Mouse (Mus musculus) cerebellum, postnatal 10 days (tissue): ENCODE data around the gene Fam129c.

ENCODE experiments used
- DNase-seq, 2 experiments: peaks; one replicate each; pipeline ENCODE4 v3.0.0; 2021; ENCODE audit warnings: mixed read lengths in 2 of 2

Gene Fam129c

DNA sequence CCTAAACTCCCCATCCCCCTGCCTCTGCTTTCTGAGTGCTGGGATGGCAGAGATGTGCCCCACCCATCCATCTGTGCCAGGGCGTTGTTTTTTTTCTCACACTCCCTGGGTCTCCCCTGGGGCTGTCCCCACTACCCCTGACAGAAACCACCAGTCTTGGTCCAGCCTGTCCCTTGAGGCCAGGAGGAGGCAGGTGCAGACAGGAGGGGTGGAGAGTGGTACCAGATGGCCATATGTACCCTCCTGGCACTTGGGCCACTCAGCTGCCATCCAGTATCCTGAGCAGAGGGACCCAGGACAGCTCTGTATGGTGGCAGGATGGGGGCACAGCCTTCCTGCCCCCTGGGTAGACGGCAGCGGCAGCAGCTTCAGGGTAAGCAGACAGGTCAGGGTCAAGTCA, at the start of gene Fam129c:
Gene Fam129c, plus strand, starts transcription at position 198 of the 400 bp plus-strand sequence.
- peak in 1 of 2 experiments; percentile 55 for DNase-seq

DNA sequence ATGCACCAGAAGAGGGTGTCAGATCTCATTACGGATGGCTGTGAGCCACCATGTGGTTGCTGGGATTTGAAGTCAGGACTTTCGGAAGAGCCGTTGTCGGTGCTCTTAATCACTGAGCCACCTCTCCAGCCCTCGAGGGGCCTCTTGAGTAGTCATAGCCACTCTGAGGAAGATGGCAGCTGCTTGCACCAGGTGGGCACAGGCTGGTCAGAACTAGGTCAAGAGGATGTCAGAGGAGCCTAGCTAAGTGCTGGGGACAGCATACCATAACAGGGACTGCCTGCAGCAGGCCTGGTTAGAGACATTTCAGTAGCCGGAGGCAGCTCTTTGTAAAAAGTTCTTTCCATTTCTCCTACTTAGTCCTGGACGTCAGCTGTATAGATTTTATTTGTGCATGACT, 46.7 kb upstream of the Fam129c start:
- no peak for DNase-seq

DNA sequence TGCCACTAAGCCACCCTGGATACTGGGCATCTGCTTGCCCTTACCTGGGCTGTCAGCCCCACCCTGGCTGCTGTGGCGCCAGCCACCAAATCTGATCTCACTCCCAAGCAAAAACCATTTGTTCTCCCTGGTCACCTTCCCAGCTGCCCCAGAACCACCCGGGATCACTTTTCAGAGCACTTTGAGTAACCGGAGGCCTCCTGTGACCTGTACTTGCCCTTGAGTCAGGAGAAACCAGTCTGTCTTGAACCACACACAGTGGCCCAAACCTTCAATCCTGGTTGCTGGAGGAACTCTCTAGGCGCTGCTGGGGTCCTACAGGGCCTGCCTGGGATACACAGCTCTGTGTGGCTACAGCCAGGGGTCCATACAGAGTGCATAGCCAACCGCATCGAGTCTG, 44.7 kb upstream of the Fam129c start:
- no peak for DNase-seq

DNA sequence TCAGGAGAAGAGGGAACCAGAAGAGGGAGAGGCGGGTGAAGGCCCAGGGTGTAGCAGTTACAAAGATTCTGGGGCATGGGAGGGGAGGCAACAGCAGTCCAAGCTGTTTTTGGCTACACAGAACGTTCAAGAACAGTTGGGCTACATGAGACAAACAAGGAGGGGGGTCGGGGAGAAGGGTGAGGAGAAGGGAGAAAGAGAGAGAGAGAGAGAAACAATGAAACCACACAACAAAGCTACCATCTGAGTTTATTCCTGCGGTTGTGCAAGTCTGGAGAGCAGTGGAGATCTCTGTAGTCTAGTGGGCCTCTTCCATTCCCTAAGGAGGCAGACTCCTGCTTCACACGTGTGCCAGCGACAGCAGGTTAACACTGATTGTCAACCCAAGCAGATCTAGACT, 43.4 kb upstream of the Fam129c start:
- no peak for DNase-seq

DNA sequence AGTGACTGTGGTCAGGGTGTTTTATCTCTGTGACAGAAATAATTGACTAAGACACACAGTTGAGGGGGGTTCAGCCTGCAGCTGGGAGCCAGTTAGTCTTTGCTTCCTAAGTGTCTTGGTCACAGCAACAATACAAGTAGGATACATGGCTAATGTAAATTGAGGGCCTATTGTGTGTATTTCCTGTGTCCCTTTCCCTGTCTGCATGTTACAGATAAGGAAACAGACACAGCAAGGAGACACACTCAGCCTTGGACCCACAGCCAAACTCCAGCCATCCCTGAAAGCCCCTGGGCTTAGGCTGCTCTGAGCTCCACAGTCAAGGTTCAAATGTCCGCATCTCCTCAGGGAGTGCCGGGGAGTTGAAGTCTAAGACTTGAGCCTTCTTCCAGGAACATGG, 42.8 kb upstream of the Fam129c start:
- no peak for DNase-seq

DNA sequence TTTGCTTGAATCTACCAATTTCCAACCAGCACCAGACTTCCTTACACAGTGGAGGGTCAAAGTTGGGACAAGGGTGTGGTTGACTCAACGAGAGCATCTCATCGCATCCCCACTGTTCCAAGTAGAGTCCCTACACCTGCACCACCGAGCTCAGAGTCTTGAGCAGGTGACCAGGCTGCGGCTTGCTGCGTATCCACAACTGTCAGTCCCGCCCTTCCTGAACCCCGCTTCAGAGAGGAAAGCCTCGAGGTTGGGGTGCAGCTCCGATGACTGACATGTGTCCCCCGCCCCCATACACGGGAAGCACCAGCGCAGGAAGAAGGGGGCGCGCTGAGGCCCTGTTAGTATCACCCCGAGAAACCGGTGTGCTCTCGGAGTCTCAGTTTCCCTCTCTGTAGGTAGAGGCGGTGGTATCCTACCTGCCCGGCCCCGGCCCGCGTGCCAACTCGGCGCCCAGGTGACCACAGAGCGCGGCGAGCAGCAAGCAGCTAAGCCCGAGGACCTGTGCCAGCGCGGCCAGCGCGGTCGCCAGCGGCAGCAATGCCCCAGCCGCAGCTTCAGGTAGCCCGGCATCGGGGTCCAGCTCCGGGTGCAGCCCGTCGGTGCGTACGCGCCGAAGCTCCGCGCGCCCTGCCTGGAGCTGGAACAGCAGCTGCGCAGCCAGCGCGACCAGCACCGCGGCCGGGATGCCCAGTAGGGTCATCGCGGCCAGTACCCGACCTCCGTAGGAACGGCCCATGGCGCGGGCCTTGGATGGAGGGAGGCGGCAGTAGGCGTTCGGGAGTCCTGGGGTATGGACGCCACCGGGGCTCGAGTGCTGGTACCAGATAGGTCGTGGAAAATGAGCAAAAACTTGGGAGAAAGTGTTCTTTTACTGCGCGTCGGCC, 39.1 kb upstream of the Fam129c start, which contains the start of gene Tmem221:
Gene Tmem221, minus strand, starts transcription at position 801 of the 887 bp plus-strand sequence.
- peak; percentile 30 to 31 for DNase-seq

DNA sequence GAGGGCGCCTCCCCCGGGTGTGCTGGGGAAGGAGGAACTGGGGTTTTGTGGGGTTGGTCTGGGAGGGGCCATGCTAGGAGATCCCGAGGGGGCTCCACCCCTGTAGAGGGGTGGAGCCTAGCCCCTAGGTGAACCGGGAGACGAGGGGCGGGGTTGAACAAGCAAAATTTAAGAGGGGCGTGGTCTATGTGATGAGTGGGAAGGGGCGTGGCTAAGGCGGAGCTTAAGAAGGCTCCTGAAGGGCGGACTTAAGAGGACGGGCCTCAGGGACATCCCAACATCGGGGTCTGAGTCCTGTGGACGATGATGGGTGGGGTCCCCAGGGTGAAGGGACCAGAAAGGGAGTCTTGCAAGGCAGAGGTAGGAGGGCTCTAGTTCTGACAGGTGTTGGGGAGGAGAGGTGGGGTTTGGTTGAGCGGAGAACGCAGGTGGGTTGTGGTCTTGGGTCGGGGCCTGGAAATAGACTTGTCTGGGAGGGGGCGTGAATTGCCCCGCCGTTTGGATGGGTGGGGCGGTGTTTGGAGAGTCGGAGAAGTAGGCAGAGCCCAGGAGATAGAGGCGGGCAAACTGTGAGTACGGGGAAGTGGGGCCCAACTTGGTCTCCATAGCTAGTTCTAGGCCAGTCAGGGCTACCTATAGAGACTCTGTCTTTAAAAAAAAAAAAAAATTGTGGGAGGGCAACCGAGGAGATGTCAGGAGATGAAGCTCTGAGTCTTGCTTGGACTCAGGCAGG, 38.3 kb upstream of the Fam129c start:
- peak; percentile 49 to 53 for DNase-seq

DNA sequence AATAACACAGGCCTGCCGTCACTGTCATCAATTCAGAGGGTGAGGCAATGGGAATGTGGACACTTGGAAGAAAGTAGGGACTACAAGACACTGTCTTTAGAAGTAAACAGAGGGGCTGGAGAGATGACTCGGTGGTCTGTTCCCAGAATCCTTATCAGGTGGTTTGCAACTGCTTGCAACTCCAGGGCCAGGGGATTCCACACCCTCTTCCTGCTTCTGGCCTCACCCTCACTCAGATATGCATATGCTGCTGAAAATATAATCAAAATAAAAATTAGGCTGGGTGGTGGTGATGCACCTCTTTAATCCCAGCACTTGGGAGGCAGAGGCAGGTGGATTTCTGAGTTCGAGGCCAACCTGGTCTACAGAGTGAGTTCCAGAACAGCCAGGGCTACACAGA, 37.4 kb upstream of the Fam129c start:
- no peak for DNase-seq

DNA sequence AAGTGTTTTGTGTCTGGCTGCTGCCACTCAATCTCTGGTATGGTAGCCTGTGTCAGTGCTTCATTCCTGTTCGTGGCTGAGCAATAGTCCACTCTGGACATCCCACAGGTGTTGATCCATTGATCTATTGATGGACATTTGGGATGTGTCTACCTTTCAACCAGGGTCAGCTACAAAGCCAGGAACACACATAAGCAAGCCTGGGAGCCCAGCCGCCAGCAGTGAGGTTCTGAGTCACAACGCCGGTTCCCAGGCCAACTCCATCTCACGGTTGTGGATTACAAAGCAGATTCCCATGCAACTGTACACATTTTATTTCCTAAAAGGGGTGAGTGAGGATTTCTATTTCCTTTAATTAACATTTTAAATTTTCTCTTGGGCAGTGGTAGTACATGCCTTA, 36.7 kb upstream of the Fam129c start:
- no peak for DNase-seq

DNA sequence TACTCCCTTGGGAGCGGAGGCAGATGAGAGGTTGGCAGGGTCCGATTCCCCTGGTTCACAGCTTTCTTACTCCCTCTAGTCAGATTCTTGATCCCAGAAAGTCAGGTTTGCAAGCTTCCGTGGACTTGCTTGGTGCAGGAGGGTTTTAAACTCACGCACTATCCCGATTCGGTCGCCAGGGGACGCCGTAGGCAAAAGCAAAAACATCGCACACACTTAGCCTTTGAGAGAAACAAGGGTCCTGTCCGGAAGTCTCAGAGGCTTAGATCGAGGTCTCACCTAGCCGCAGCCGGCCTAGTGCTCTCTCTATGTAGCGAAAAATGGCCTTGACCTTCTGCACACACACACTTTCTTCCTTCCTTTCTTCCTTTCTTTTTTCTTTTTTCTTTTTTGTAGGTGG, 36.0 kb upstream of the Fam129c start:
- DNase-seq: peak; percentile 77 to 83

DNA sequence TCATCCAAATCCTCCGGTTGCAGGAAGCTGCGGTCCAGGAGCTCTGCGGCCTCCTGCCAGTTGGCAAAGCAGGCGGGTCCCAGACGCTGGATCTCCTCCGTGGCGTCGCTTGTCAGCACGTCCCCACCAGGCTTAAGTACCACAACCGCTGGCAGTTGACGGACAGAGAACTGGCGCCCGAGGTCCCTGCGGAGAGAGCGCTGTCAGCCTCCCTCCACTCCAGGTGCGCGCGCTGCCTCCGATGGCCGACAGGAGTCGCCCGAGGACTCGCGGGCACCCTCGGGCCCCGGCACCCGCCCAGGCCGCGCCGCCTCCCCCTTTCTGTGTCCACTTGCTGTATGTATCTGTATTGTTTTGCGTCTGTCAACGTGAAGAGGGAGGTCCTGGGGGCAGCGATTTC, 34.7 kb upstream of the Fam129c start:
- peak; percentile 88 to 91 for DNase-seq

DNA sequence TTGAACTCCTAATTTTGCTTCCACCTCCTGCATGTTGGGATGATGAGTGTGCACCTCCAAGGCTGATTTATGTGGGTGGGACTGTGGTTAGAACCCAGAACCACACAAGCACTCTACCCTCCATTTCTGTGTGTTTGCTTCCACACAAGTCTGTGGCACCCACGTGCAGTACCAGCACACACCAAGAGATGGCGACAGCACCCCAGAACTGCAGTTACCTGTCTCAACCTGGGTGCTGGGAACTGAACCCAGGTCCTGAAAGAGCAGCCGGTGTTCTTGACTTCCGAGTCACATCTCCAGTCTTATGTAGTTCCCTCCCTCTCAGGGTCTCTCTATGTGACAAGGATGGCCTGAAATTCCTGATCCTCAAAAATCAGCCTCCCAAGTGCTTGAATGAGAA, 33.5 kb upstream of the Fam129c start:
- no peak for DNase-seq

DNA sequence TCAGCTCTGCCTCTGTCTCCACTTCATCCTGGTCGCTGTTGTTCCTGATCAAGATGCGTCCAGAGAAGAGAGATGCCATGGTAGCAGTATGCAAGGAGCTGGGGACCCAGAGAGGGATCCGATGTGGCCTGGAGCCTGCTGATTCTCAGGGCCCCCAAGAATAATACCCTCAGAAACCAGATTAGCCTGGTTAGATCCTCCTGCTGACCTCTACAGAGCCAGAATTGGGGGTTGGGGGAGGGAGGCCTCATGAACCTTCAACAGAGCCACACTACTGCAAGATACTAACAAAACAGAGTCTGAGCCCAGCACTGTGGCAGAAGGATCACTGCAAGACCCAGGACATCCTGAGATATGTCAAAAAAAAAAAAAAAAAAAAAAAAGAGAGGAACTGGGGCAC, 30.9 kb upstream of the Fam129c start, which contains the start of gene Nxnl1:
Gene Nxnl1, minus strand, starts transcription at position 101 of the 400 bp plus-strand sequence.
- DNase-seq: no peak

DNA sequence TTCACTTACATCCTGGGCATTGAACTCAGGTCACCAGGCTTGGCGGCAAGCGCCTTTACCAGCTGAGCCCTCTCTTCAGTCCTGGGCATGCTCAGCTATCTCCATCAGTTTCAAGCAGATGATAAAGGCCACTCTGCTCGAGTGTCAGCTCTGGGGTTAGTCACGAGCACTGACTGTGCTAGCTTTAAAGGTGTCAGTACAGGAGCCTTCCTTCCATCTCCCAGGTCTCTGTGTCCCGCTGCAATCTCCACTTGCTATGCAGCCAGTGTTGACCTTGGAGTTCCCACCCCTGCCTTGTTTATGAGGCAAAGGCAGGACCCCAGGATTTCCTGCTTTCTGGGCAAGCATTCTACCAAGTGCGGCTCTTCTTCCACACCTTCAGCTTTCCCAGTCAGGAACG, 29.9 kb upstream of the Fam129c start:
- no peak for DNase-seq

DNA sequence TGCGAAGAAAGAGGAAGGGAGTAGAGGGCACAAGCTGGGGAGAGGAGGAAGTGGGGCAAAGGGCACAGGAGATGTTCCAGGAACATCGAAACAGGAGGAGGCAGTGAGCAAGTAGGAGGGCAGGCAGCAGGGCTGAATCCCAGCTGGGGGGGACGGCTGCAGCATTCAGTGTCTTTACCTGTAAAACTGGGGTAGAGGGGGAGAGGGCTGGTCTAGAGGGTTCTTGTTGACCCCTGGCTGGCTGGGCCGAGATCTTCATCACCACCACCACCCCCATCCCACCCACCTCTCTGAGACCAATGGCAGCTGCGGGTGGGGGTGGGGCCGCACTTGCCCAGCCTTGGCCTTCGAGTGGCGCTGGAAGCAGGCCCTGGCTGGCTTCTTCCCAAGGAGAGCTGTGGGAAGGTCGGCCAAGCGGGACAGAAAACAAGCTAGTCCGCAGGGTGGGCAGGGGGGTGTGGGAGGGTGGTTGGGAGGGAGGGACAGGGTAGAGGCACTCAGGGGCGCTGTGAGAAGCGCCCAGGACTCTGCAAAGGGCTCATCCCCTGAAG, 29.0 kb upstream of the Fam129c start, which contains the start of gene Slc27a1:
Gene Slc27a1, plus strand, starts transcription at position 496 of the 551 bp plus-strand sequence.
- DNase-seq: peak; percentile 95

DNA sequence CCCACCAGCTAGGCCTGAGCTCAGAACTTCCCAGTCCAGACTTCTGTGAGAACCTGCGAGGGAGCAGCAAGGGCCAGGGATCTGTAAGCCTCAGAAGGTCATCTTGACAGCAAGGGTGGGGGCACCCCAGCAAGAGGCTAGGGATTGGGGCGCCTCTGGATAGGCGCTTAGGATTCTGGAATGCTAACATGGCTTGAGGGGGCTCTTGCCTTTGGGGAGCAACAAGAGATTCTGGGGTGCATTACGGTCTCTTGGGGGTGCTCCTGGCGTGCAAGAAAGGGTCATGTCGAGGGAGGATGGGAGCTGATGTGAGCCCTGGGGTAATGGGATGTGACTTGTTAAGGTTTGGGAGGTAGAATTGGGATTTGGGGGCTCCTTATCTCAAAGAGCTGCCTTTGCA, 28.5 kb upstream of the Fam129c start:
- DNase-seq: peak in 1 of 2 experiments; percentile 47

DNA sequence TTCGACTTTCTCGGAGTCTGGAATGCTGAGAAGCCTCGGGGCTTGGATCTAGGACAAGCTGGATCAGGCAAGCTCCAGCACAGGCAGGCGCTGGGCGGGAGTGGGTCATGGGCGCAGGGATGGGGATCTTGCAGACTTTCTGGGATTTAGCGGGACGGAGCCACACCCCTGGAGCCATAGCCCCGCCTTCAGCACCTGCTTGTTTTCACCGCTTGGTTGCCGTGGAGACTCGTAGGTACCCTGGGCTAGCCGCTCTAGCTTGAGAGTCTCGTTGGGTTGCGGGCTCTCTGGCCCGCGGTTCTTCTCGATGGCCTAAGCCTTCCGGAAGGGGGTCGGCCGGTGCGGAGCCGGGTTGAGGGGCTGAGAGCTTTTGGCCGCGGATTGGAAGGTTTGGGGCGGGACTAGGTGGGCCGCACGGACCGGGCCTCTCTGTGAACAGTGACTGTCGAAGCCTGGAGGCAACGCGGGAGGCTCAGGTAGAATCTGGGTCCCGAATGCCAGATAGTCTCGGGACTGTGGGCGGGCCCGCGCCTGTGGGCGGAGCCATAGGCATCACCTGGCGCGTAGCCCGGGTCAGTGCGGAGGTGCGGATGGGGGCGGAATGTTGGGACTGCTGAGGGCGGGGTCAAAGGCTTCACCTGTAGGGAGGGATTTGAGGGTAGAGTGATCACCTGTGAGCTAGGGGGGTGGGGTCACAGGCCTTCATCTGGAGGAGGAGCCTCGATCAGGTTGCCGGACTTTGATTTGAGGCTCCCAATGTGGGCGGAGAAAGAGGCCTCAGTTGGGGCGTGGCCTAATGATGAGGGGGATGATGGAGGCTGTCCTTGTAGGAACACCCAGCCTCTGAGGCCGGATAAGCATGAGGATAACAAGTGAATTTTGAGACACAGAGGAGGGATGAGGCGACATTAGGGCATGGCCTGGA, 27.8 kb upstream of the Fam129c start:
- peak; percentile 94 to 95 for DNase-seq

DNA sequence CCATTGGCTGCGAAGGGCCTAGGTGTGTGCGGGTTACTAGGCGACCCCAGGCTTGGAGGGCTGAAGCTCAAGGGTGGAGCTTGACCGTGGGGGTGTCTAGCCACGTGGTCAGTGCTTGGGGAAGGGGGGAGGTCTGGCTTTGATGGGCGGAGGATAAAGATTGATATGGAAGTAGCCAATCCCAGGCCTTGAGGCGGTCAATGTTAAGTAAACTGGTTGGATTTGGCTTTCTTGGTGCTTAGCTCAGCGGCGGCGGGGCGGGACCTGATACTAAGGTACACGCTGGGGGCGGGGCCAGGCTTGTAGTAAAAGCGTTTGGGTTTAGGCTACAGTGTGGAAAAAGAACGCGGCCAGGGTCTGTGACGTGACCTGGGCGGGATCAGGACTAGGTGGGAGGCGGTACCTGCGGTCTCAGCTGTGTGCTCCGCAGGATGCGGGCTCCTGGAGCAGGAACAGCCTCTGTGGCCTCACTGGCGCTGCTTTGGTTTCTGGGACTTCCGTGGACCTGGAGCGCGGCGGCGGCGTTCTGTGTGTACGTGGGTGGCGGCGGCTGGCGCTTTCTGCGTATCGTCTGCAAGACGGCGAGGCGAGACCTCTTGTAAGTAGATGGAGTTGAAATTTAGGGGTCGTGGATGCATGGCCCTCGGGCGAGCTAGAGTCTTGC, 27.0 kb upstream of the Fam129c start:
- DNase-seq: peak; percentile 98

DNA sequence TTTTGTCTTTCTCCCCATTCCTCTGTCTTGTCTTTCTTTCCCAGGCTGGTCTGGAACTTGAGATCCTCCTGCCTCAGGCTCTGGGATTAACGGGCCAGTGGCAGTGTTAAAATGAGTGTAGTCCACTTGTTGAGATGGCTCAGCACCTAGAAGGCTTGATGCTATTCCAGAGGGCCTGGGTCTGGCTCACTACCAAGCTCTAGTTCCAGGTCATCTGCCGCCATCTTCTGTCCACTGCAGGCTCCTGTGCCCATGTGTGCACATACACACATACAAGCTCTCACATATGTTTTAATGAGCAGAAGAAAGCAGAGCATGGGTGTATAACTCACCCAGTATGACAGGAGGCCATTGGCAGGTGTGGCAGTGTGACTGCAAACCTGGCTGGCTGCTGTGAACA, 25.4 kb upstream of the Fam129c start:
- peak; percentile 65 to 68 for DNase-seq

DNA sequence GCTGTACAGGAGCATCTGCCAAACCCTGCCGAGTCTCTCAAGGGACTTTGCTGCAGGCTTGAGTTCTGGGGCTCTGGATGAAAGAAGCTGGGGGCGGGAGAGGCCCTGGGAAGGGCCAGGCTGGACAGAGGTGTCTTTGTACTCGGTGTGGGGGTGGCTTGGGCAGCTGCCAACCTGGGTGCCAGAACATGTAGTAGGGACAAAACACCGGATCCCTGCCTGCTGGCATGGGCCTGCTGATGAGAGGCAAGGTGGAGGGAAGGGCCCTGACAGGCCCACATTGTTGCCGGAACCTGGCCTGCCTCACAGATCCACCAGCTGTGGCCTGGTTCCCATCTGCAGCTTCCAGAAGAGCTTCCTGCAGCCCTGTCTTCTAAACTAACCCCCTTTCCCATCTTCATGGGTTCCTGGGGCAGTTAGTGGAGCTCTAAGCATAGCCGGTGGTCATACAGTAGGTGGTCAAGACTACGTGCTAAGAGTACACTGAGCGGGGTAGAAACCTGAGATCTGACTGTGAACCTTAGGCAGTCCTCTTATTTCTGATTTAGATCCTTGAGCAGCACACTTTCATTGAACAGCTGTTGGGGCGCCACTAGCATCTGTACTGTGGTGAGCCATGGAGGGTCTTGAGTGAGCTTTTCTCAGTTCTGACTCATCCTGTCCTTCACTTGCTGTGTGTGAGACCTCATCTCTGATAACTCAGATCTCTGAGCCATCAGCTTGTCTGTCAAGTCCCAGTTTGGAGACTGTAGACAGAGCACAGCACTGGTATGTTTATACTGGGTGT, 24.4 kb upstream of the Fam129c start:
- DNase-seq: peak; percentile 77 to 85

DNA sequence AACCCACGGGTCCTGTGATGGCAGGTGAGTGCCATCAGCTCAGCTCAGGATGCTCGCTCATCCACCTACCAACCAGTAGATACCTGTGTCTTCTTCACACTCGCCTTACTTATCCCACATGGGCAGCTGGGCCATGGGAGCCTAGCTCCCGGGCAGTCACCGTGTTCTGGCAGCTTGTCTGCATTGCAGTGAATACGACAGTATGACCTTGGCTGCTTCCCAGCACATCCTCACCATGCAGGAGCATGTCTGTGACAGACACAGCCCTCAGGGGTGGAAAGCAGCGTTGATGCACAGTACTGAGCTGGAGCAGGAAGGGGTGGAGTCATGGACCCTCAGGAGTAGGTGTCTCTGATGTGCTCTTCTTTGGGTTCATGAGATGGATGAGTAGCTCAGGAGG, 23.0 kb upstream of the Fam129c start:
- DNase-seq: no peak
